Mouse (Mus musculus): ENCODE data around the gene Snrpd3.

DNA sequence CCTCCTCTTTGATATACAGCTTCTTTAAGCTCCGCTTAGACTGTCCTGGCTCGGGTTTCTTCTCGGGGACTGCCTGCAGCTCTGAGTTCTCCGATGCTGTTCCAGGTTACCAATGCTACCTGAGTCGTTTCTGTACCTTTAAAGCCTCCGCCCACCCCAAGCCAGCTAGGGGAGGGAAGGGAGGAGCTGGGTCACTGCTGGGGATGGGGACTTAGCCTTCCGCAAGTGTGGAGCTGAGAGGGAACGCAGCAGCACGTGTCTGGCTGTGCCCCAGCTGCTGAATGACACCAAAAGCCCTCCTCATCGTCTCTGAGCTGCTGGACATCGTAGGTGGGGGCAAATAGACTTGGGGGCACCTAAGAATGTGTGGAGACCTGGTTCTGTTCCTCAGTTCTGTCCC is 51.1 kb downstream of the Snrpd3 start:
- TF ChIP-seq CTCF (IDR thresholded peaks at IDR 0.05; ENCODE audit: insufficient read depth, low read depth, low read length) (no peak), POLR2A (IDR thresholded peaks at IDR 0.05; ENCODE audit: insufficient read depth, low read depth, low read length) (no peak)
